Mouse (Mus musculus) megakaryocyte, adult 5-6 weeks (primary cell): ENCODE results near the gene Gm29735. TPM values are rescaled to one million over a fixed set of nuclear protein-coding genes. Genes with fewer than 3 reads are reported as not detected.
"Not testable (repeated sequence)": the region's sequence is repeated elsewhere in the genome, so short reads cannot be mapped to it uniquely, and the experiment has no call there.

Source experiments
- ATAC-seq: 2 replicates; pipeline ENCODE4 v1.8.0; 2016; ENCODE audit warnings: mild to moderate bottlenecking, inconsistent platforms; ENCODE audit not compliant: poor library complexity, severe bottlenecking
- total RNA-seq, 2 experiments: library from RNA; stranded (forward) in 1 of 2; stranded (reverse) in 1 of 2; fragments of 153-499, 151-499 nt in 1 of 2; fragments of 221-1000, 200-1000 nt in 1 of 2; gene quantifications; 2 replicates each; pipeline versions ENCODE4 v1.2.3 to v1.2.4; 2015 to 2017

Gm29735 gene
- total RNA-seq, 2 experiments from 2014 or later, result not detected

- no peak for ATAC-seq
These were observed 28.1 kb downstream of the Gm29735 start for GRCm38 (mm10) chr7:142128843-142129242.

DNA sequence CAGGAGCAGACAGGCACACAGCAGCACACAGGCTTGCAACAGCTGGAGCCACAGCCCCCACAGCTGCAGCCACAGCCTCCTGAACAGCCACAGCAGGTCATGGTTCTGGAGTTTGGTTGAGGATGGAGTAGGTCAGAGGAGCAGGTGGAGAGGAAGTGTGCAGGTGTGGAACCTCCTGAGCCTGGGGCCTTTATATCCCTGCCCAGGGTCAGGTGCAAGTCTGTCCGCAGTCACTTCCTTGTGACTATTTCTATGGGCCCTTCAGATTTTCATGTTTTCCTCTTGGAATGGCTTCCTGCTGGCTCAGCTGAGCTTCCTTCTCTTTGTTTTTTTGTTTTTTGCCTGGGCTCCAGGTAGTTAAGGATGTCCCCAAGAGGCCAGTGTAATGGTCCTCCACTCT, 36.3 kb downstream of the Gm29735 start, which contains the start of gene Gm45618:
Gene Gm45618, minus strand, starts transcription at position 101 of the 400 bp plus-strand sequence.
- ATAC-seq, result not testable (repeated sequence)

GRCm38 (mm10) chr7:142119632-142120031, 37.3 kb downstream of the Gm29735 start:
- ATAC-seq, result no peak

Other genes starting within 250 kb of the Gm29735 start
- gene Tollip, start 238.6 kb downstream of the Gm29735 start, total RNA-seq (2015), result 29.0 and 30.9 TPM in 2 replicates
- gene Tollip, start 238.6 kb downstream of the Gm29735 start, total RNA-seq (2017), result 30.7 and 38.7 TPM in 2 replicates
- gene Brsk2, start 207.4 kb downstream of the Gm29735 start, total RNA-seq (2015), result not detected in 2 replicates
- not detected in 2 replicates for gene Brsk2, start 207.4 kb downstream of the Gm29735 start, total RNA-seq (2017)
- 25.5 and 34.4 TPM in 2 replicates for gene Mob2, start 96.0 kb downstream of the Gm29735 start, total RNA-seq (2015)
- 29.7 and 31.7 TPM in 2 replicates for gene Mob2, start 96.0 kb downstream of the Gm29735 start, total RNA-seq (2017)
- gene Dusp8, start 61.3 kb downstream of the Gm29735 start, total RNA-seq (2015), result not detected in 2 replicates
- not detected in 2 replicates for gene Dusp8, start 61.3 kb downstream of the Gm29735 start, total RNA-seq (2017)
- not detected in 2 replicates for gene Gm45618, start 36.4 kb downstream of the Gm29735 start, total RNA-seq (2015)
- not detected in 2 replicates for gene Gm45618, start 36.4 kb downstream of the Gm29735 start, total RNA-seq (2017)
- gene Gm39115, start 21.1 kb downstream of the Gm29735 start, total RNA-seq (2015), result not detected in 2 replicates
- not detected in 2 replicates for gene Gm39115, start 21.1 kb downstream of the Gm29735 start, total RNA-seq (2017)
- gene Gm45337, start 12.5 kb downstream of the Gm29735 start, total RNA-seq (2015), result not detected in 2 replicates
- gene Gm45337, start 12.5 kb downstream of the Gm29735 start, total RNA-seq (2017), result not detected in 2 replicates
- not detected in 2 replicates for gene Gm4553, start 8.6 kb upstream of the Gm29735 start, total RNA-seq (2015)
- gene Gm4553, start 8.6 kb upstream of the Gm29735 start, total RNA-seq (2017), result not detected in 2 replicates
- gene Krtap5-2, start 18.9 kb upstream of the Gm29735 start, total RNA-seq (2015), result not detected in 2 replicates
- not detected in 2 replicates for gene Krtap5-2, start 18.9 kb upstream of the Gm29735 start, total RNA-seq (2017)
- gene Gm10153, start 33.3 kb upstream of the Gm29735 start, total RNA-seq (2015), result not detected in 2 replicates
- not detected in 2 replicates for gene Gm10153, start 33.3 kb upstream of the Gm29735 start, total RNA-seq (2017)
- gene Krtap5-3, start 44.3 kb upstream of the Gm29735 start, total RNA-seq (2015), result not detected in 2 replicates
- gene Krtap5-3, start 44.3 kb upstream of the Gm29735 start, total RNA-seq (2017), result not detected in 2 replicates
- gene Gm7579, start 54.7 kb upstream of the Gm29735 start, total RNA-seq (2015), result not detected in 2 replicates
- not detected in 2 replicates for gene Gm7579, start 54.7 kb upstream of the Gm29735 start, total RNA-seq (2017)
- not detected in 2 replicates for gene Krtap5-5, start 72.9 kb upstream of the Gm29735 start, total RNA-seq (2015)
- gene Krtap5-5, start 72.9 kb upstream of the Gm29735 start, total RNA-seq (2017), result not detected in 2 replicates
- gene Gm40460, start 84.0 kb upstream of the Gm29735 start, total RNA-seq (2015), result not detected in 2 replicates
- gene Gm40460, start 84.0 kb upstream of the Gm29735 start, total RNA-seq (2017), result not detected in 2 replicates
- not detected in 2 replicates for gene Gm2431, start 101.2 kb upstream of the Gm29735 start, total RNA-seq (2015)
- gene Gm2431, start 101.2 kb upstream of the Gm29735 start, total RNA-seq (2017), result not detected in 2 replicates
- not detected in 2 replicates for gene Gm4559, start 117.2 kb upstream of the Gm29735 start, total RNA-seq (2015)
- gene Gm4559, start 117.2 kb upstream of the Gm29735 start, total RNA-seq (2017), result not detected in 2 replicates
- gene Krtap5-1, start 140.0 kb upstream of the Gm29735 start, total RNA-seq (2015), result not detected in 2 replicates
- not detected in 2 replicates for gene Krtap5-1, start 140.0 kb upstream of the Gm29735 start, total RNA-seq (2017)
- gene Krtap5-4, start 146.4 kb upstream of the Gm29735 start, total RNA-seq (2015), result not detected in 2 replicates
- not detected in 2 replicates for gene Krtap5-4, start 146.4 kb upstream of the Gm29735 start, total RNA-seq (2017)
- 2.1 and 3.6 TPM in 2 replicates for gene Ifitm10, start 216.6 kb upstream of the Gm29735 start, total RNA-seq (2015)
- gene Ifitm10, start 216.6 kb upstream of the Gm29735 start, total RNA-seq (2017), result 0.48 and 1.4 TPM in 2 replicates
- gene Gm49369, start 225.6 kb upstream of the Gm29735 start, total RNA-seq (2015), result not detected in 2 replicates
- 24.9 and 36.8 TPM in 2 replicates for gene Gm49369, start 225.6 kb upstream of the Gm29735 start, total RNA-seq (2017)
- gene Ctsd, start 230.9 kb upstream of the Gm29735 start, total RNA-seq (2015), result 193 and 197 TPM in 2 replicates
- gene Ctsd, start 230.9 kb upstream of the Gm29735 start, total RNA-seq (2017), result 218 and 236 TPM in 2 replicates